Mouse (Mus musculus) skeletal muscle tissue, adult 2 months (tissue): ENCODE results near the gene Phc2.

Experiments
- DNase-seq: peaks from one replicate; pipeline ENCODE4 v3.0.0-alpha.2; 2012; ENCODE audit warnings: low read depth, low spot score

Gene Phc2

DNA sequence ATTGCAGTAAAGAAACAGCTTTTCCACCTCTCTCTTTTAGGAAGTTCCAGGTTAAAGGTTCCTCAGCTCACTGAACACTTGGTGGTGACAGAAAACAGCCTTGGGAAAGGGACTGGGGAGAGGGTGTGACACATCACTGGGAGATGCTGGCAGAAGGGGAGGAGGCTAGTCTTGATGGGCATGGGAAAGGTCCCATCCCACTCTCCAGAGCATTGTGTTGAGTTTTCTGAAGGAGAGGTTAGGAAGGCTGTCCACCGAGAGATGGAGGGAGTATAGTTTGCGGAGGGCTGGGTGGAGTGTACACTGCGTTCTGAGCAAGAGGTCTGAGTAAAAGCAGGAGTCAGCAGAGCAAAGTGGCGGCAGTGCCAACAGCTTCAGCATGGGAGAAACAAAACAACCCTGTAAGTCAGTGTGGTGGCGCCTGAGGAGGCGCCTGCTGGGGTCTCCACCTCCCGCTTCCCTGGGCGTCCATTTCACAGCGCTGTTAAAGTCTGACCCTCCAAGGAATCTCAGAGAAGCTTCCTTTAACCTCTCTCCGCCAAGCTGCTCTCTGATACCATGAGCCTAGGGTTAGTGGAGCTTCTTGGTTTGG lies 88.0 kb downstream of the Phc2 start:
- DNase-seq, result no peak

- no peak for DNase-seq
Measured at GRCm38 (mm10) chr4:128743031-128743626, 88.6 kb downstream of the Phc2 start.

- no peak for DNase-seq
Measured at GRCm38 (mm10) chr4:128745160-128745559, 90.7 kb downstream of the Phc2 start.

DNA sequence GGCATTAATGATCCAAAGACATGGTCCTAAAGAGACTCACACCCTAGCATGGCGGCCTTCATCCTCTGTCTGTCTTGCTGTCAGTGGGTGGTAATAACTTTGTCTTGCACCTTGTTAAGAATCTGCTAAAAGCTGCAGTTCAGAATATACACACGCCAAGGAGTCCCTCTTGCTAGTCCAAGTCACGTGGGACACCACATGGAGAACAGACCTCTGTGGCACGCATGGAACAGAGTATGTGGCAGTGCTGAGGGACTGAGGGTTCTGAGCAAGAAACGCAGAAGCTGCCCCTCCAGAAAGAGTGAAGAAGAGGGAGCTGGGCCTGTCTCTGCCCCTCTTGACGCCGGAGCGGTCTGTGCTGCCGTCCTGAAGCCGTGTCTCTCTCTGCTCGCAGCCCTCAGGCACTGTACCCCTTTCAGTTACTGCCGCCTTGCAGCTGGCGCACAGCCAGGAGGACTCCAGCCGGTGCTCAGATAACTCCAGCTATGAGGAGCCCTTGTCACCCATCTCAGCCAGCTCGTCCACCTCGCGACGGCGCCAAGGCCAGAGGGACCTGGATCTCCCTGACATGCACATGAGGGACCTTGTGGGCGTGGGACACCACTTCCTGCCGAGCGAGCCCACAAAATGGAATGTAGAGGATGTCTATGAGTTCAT lies 93.2 kb downstream of the Phc2 start:
- DNase-seq, result no peak

GRCm38 (mm10) chr4:128748309-128748708 lies 93.8 kb downstream of the Phc2 start:
- no peak for DNase-seq

DNA sequence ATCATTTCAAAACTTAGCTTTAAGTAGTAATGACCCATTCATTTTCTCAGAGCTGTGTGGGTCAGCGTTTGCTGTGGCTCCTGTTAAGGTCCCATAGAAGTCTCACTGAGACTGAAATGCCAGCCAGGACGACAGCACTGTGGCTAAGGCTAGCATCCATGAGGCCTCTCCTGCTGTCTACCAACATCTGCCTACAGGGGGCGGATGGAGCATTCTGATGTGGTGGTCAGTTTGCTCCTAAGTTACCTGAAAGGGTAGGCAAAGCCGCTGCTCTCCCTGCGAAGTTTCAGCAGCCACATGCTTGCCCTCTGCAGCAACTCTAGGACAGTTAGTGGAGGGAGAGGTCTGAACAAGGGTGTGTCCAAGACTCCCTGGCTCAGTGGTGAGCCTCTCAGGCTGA lies 96.5 kb downstream of the Phc2 start:
- no peak for DNase-seq

GRCm38 (mm10) chr4:128752031-128752757 lies 97.7 kb downstream of the Phc2 start:
- no peak for DNase-seq

- no peak for DNase-seq
Measured at GRCm38 (mm10) chr4:128753571-128753970, 99.1 kb downstream of the Phc2 start.

DNA sequence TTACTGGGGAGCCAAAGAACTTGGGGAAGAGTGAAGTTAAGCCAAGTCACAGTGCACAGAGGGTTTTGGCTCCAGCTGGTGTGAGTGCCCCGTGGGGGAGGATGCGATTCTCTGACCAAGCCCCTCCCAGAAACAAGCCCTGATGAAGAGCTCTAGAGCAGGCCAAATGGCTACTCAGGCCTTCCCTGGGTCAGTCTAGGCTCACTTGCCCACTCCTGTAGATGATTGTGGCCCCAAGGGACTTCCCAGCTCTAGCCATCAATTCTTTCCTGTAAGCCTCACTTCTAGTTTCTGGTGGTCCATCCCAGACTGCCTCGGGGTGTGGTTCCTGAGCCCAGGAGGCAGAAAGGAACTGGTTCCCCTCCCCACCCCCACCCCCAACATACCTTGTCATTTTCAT lies 100.6 kb downstream of the Phc2 start, which contains the start of gene A3galt2:
Gene A3galt2, plus strand, starts transcription at position 301 of the 400 bp plus-strand sequence.
- no peak for DNase-seq

GRCm38 (mm10) chr4:128755900-128756299 lies 101.4 kb downstream of the Phc2 start:
- DNase-seq, result no peak

DNA sequence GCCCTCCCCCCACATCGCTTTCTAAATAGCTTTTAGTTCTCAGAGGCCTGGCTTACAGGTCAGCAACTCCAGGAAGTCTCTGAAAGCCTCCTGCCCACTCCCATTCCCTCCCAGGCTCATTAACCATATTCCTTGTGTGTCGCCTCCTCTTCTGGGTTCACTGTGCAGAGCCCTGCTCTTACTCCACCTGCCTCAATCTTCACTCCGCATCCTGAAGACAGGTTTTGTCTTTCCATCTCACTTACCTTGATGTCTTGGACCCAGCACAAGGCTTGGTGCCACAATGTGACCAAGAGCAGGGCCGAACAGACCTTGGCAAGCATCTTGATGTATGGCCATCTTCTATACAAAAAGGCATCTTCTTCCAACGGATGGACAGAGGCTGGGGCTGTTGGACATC lies 104.7 kb downstream of the Phc2 start:
- no peak for DNase-seq

DNA sequence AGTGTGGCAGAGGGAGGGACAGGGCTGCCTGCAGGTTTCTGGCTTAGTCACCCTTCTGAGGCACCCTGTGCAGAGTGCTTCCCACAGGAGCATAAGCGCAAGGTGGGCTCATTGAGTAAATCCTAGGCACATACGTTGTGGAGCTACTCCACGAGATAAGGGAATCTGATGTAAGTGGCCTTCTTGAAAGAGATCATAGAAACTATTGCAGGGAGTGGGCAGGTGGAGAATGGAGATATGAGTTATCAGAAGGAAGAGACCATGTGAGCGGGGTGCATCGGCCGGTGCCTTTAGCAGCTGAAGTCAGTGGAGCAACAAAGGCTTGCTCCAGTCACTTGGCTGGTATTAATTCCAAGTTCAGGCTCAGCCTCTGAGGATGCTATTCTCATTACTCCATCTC lies 105.5 kb downstream of the Phc2 start:
- no peak for DNase-seq

DNA sequence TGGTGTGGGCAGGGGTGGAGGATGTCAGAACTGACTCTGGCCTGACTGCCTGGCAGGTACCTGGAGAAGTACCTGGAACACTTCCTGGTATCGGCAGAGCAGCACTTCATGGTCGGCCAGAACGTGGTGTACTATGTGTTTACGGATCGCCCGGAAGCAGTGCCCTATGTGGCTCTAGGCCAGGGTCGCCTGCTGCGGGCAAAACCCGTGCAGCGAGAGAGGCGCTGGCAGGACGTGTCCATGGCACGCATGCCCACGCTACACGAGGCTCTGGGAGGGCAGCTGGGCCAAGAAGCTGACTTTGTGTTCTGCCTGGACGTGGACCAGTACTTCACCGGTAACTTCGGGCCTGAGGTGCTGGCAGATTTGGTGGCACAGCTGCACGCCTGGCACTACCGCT lies 112.4 kb downstream of the Phc2 start:
- DNase-seq, result no peak

GRCm38 (mm10) chr4:128768120-128768519 lies 113.6 kb downstream of the Phc2 start:
- DNase-seq, result no peak

DNA sequence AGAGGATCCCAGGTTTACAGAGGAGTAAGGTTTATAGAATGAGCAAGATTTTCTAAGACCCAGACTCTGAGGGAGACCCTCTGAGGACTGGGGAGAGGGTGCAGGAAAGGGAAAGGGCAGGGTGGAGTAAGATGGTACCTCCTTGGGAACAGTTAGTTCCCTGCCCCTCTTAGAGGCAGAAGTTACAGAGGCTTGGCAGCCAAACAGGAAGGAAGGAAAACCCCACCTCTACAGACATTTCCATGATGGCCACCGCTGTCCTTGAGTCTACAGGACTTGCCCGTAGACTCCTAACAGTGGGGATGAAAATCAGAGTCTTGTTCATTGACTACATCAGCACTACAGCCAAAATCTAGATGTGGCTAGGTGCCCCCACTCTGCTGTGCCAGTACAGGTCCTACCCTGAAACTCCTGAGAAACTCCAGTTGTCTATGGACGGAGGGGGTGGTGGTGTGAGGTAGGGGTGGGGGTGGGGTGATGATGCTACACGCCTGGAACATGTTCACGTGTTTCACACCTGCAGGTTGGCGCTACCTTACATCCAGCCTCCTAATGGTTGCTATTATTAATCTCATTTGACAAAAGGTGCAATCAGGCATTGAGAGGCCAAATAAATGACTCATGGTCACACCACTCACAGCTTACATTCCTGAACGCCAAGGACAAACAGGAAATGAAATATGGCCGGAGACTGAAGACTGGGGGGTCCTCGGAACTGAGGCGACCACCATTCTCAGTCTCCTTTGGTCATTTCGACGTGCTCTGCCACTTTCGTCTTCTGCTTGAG lies 115.3 kb downstream of the Phc2 start:
- no peak for DNase-seq

DNA sequence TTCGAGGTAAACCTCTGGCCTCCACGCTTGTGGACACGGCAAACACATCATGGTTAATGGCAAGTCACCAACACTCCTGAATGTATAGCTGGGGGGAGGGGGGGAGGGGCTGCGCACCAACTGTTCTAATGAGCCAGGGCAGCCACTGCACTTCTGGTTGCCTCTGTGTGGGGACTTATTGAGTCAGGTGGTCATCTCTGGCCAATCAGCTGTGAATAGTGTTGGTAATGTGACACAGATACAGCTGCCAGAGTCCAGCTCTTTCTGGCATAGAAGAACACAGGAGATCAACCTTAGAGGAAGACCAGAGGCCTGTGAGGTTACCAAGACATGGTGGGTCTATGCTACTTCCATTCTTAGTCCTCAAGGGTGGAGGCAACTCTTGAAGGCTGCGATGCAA lies 116.2 kb downstream of the Phc2 start:
- DNase-seq, result no peak

DNA sequence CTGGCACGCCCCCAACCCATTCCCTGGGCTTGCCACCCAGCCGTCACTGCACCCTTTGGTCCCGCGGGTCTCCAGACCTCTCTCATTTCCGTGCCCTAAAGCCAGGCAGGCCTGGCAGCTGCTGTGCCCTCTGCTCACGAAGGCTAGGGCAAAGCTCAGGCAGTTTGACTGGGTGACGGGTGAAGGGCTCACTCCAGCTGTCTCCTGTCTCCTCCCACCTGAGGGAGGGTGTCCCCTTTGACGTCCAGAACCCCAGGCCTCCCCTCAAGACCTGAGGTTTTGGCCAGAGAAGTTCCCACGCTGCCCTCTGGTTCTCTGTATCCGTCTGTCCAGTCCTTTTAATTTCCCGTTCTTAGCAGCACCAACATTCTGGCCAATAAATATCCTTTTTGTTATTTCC lies 119.3 kb downstream of the Phc2 start:
- DNase-seq, result no peak

GRCm38 (mm10) chr4:128774467-128774866 lies 120.0 kb downstream of the Phc2 start:
- no peak for DNase-seq

GRCm38 (mm10) chr4:128776568-128777289 lies 122.2 kb downstream of the Phc2 start:
- DNase-seq, result peak; percentile 40

GRCm38 (mm10) chr4:128777593-128777992 lies 123.1 kb downstream of the Phc2 start:
- DNase-seq, result no peak

DNA sequence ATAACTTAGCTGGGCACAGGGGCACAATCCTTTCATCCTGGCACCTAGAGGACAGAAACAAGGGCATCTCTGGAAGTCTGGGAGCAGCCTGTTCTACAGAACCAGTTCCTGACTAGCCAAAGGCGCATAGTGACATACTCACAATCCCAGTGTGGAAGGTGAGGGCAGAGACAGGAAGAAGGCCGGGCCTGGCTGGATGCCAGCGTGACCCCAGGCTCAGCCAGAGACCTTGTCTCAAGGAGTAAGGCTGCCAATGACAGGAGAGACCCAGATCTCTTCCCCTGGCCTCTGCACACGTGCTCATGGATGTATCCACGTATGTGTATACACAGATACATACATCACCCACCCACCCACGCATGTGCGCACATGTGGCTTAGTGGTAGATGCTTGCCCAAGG lies 127.5 kb downstream of the Phc2 start:
- DNase-seq, result no peak
